Mouse (Mus musculus) cerebellum, postnatal 25 days (tissue): ENCODE results near the gene Trim56.
"Not testable (repeated sequence)": the region's sequence is repeated elsewhere in the genome, so short reads cannot be mapped to it uniquely, and the experiment has no call there.

ENCODE experiments used
- DNase-seq, 2 experiments: peaks; one replicate each; pipeline ENCODE4 v3.0.0; 2021; ENCODE audit warnings: mixed read lengths in 2 of 2

The Trim56 gene

GRCm38 (mm10) chr5:137115866-137116847, at the start of gene Trim56:
Gene Trim56, minus strand, starts transcription at chr5:137116209.
- no peak for DNase-seq

- no peak for DNase-seq
Observed at GRCm38 (mm10) chr5:137161853-137162252, 45.8 kb upstream of the Trim56 start.

- peak in 1 of 2 experiments; percentile 32 for DNase-seq
Observed at GRCm38 (mm10) chr5:137159461-137159860, 43.5 kb upstream of the Trim56 start.

- DNase-seq = no peak
Observed at GRCm38 (mm10) chr5:137153289-137153688, 37.3 kb upstream of the Trim56 start.

GRCm38 (mm10) chr5:137152623-137153022, 36.6 kb upstream of the Trim56 start:
- no peak for DNase-seq

GRCm38 (mm10) chr5:137149272-137149882, 33.4 kb upstream of the Trim56 start, which contains the start of gene Muc3:
Gene Muc3, minus strand, starts transcription at chr5:137149322.
- DNase-seq = not testable (repeated sequence)

- DNase-seq = no peak
Observed at GRCm38 (mm10) chr5:137140836-137141235, 24.8 kb upstream of the Trim56 start.

- DNase-seq = no peak
Observed at GRCm38 (mm10) chr5:137138977-137139376, 23.0 kb upstream of the Trim56 start.

GRCm38 (mm10) chr5:137134959-137135358, 18.9 kb upstream of the Trim56 start:
- no peak for DNase-seq

GRCm38 (mm10) chr5:137131490-137131889, 15.5 kb upstream of the Trim56 start:
- peak; percentile 71 to 78 for DNase-seq

- DNase-seq = no peak
Observed at GRCm38 (mm10) chr5:137129281-137129680, 13.3 kb upstream of the Trim56 start.

GRCm38 (mm10) chr5:137123516-137123915, 7.5 kb upstream of the Trim56 start:
- DNase-seq = no peak

- DNase-seq = peak; percentile 68 to 80
Observed at GRCm38 (mm10) chr5:137122686-137123193, 6.7 kb upstream of the Trim56 start.

GRCm38 (mm10) chr5:137121280-137121679, 5.3 kb upstream of the Trim56 start:
- no peak for DNase-seq

- DNase-seq = no peak
Observed at GRCm38 (mm10) chr5:137118878-137119277, 2.9 kb upstream of the Trim56 start.

GRCm38 (mm10) chr5:137117994-137118393, 2.0 kb upstream of the Trim56 start:
- not testable (repeated sequence) for DNase-seq

- no peak for DNase-seq
Observed at GRCm38 (mm10) chr5:137116987-137117386, 978 bp upstream of the Trim56 start.

- no peak for DNase-seq
Observed at GRCm38 (mm10) chr5:137114891-137115561, 983 bp downstream of the Trim56 start.

- DNase-seq = no peak
Observed at GRCm38 (mm10) chr5:137111542-137112408, 4.2 kb downstream of the Trim56 start.

GRCm38 (mm10) chr5:137110863-137111262, 5.1 kb downstream of the Trim56 start:
- DNase-seq = no peak

- DNase-seq = no peak
Observed at GRCm38 (mm10) chr5:137109941-137110593, 5.9 kb downstream of the Trim56 start.
